Mouse (Mus musculus) kidney, postnatal 10 days (tissue): ENCODE results near the gene Hnrnpk.
"Not testable (repeated sequence)": the region's sequence is repeated elsewhere in the genome, so short reads cannot be mapped to it uniquely, and the experiment has no call there.

Experiments
- DNase-seq: peaks from one replicate; pipeline ENCODE4 v3.0.0; 2021; ENCODE audit warnings: mixed read lengths

Hnrnpk gene

GRCm38 (mm10) chr13:58388379-58388778 is 14.8 kb downstream of the Hnrnpk start:
- DNase-seq = no peak

DNA sequence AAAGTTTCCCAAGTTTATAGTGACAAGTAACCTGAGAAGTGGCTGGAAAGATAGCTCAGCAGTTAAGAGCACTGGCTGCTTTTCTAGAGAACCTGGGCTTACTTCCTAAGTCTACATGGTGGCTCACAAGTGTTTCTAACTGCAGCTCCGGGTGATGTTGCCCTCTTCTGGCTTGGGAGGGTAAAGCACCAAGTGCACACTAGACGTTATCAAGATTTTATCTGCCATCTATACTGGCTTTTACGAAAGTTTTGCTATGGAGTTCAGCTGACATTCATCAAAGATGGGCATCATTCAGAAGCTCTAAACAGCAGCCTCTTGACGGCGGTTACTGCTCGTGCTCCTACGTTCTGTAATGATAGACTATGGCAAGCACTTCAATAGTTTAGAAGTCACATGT is 15.2 kb downstream of the Hnrnpk start:
- DNase-seq = peak; percentile 87

DNA sequence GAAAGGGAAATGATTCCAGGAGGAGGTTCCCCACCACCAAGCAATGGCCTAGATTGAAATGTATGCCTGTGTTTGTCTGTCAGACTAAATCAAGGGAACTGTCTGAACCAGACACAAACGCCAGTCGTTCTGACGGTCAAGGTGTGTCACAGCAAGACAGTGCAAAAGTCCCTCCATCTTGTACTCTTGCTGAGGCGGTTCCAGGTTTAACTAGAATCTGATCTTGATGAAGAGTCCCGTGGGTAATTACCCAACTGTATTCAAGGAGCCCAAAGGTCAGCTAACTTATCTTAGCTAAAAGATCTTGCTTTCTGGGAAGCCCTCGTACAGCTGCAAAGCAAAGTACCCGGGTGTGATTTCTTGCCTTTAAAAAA is 17.6 kb downstream of the Hnrnpk start:
- DNase-seq = no peak

DNA sequence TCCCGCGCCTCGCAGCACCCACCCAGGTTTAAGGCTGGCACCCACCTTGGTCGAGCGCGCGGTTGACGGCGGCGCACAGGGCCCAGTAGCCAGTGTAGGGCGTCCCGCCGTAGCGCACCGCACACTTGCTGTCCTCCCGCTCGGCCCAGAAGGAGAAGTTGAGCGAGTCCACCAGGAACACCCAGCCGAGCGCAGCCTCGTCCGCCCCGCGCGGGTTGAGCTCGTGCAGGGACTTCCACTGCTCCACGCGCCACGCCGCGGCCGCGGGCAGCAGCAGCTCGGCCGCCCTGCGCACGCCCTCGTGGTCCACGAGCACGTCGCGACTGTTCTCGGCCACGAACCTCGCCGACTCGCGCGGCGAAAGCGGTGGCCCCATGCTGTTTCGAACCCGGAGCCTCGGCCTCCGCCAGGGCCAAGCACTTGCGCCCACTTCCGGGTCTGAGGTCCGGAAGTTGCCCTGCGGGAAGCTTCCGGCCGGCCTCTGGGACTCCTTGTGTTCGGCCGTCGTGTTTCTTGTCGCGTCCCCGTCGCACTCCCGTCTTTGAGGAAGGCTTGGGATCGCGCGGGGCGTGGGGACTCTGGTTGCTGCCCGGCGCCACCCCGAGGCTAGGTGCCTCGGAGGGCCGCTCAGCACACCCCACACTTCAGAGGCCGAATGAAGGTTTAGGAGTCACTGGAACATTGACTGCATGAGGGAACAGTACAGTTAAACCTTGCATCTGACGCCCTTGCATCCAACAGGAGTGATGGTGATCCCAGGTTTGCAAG is 18.2 kb downstream of the Hnrnpk start, which contains the start of gene 2210016F16Rik:
TSS of gene 2210016F16Rik (minus strand) at position 447 of the 768 bp plus-strand sequence.
- peak; percentile 80 for DNase-seq

DNA sequence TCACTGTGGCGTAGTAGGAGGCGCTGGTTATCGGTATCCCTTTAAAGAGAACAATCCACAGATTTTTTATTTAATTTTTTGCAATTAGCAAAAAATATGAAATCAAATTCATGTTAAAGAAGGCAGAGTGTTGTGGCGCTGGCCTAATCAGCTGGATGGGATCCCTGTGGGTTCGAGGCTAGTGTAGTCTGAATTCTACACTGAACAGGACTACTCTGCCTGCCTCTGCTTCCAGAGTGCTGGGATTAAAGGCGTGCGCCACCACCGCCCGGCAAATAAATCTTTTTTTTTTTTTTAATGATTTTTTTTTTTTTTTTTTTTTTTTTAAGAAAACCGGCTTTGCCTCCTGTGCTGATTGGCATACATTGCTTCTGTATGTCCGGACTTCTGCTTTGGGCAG is 18.8 kb downstream of the Hnrnpk start:
- DNase-seq = no peak

GRCm38 (mm10) chr13:58373153-58373470 is 30.0 kb downstream of the Hnrnpk start:
- no peak for DNase-seq

- no peak for DNase-seq
Observed at GRCm38 (mm10) chr13:58372278-58373152, 30.6 kb downstream of the Hnrnpk start.

GRCm38 (mm10) chr13:58368835-58369234 is 34.3 kb downstream of the Hnrnpk start:
- DNase-seq = no peak

DNA sequence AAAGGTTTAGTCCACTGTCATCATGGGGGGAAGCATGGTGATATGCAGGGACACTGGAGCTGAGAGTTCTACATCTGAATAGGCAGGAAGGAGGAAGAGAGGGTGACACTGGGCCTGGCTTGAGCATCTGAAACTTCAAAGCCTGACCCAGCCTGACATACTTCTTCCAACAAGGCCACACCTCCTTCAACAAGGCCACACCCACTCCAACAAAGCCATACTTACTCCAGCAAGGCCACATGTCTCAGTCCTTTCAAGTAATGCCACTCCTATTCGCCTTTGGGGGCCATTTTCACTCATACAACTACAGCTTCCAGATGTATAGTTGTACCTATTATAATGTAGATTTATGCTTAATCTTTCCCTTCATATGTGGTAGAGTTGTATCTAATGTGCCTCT is 35.5 kb downstream of the Hnrnpk start:
- no peak for DNase-seq

- no peak for DNase-seq
Observed at GRCm38 (mm10) chr13:58366373-58366772, 36.8 kb downstream of the Hnrnpk start.

DNA sequence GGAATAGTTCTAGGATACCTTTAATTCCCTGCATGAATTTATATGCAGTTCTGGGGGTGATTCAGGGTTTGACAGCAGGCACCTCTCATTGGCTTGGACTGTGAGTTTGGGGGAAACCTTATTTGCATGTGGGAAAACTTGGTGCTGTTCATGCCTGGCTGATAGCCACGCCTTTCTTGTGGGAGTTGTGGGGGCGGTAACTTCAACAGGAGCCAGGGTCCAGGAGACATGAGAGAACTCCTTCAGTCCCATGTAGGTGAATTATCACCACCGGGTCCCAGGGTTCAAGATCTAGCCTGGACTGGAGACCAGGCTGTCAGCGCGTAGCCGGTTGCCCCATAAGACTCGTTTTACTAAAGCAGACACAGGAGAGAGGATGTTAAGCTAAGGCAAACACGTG is 38.0 kb downstream of the Hnrnpk start:
- DNase-seq = not testable (repeated sequence)

GRCm38 (mm10) chr13:58364353-58365175 is 38.6 kb downstream of the Hnrnpk start:
- DNase-seq = peak; percentile 19

GRCm38 (mm10) chr13:58359304-58359653 is 43.9 kb downstream of the Hnrnpk start:
- no peak for DNase-seq

DNA sequence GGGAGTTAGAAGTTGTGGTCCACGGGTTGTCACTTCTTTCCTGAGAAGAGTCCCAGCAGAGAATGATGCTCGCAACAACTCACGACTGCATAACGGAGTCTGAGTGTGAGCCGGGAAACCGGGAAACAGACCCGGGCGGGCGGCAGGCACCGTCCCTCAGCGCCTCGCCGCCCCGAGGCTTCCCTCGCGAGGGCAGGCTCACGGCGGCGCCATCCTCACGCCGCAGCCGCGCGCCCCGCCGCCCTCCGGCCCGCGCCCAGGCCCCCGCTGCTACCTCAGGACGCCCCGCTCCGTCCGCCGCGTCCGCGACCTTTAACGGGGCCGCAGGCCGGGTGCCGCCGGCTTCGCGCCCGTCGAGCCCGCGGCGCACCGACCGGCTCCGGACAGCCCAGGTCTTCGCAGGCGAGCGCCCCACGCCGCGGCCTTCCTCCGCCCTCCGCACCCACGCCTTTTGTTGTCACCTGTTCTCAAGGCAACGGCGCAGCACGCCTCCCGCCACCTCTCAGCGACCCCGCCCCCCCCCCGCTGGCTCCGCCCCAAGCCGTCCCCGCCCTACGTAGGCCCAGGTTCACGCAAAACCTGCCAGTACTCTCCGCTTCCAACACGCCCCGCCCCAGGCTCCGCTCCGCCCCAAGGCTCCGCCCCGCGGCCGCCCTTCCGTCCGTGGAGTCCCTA is 44.4 kb downstream of the Hnrnpk start, which contains the start of gene Kif27:
TSS of gene Kif27 (minus strand) at position 494 of the 675 bp plus-strand sequence.
- peak; percentile 91 for DNase-seq

GRCm38 (mm10) chr13:58352996-58353395 is 50.1 kb downstream of the Hnrnpk start:
- DNase-seq = no peak

DNA sequence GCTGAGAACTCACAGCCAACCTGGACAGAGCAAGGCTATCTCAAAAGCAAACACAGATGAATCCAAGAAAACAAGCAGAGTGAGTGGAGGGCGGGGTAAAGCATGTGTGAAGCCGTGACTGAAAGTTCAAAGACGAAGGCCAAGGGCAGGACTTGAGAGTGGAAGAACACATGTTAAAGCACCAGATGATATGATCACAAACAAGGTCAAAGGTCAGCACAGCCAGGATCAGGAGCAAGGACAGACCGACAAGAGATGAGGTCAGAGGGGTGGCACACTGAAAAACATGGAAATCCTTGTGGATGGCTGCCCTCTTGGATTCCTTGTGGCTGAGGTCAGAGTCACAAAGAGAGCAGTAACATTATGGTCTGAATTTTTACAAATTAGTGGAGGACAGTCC is 52.5 kb downstream of the Hnrnpk start:
- no peak for DNase-seq

- no peak for DNase-seq
Observed at GRCm38 (mm10) chr13:58344505-58344904, 58.6 kb downstream of the Hnrnpk start.
